Mouse (Mus musculus) heart, postnatal 0 days (tissue): ENCODE data around the gene Vgll2.

Experiments used
- CTCF ChIP-seq: IDR thresholded peaks from 2 replicates; pipeline ENCODE4 v1.5.1; 2016; ENCODE audit warnings: antibody characterized with exemption, control low read depth, low read depth
- EP300 ChIP-seq: IDR thresholded peaks from 2 replicates; pipeline ENCODE4 v1.6.1; 2016; ENCODE audit warnings: antibody characterized with exemption, low read depth

DNA sequence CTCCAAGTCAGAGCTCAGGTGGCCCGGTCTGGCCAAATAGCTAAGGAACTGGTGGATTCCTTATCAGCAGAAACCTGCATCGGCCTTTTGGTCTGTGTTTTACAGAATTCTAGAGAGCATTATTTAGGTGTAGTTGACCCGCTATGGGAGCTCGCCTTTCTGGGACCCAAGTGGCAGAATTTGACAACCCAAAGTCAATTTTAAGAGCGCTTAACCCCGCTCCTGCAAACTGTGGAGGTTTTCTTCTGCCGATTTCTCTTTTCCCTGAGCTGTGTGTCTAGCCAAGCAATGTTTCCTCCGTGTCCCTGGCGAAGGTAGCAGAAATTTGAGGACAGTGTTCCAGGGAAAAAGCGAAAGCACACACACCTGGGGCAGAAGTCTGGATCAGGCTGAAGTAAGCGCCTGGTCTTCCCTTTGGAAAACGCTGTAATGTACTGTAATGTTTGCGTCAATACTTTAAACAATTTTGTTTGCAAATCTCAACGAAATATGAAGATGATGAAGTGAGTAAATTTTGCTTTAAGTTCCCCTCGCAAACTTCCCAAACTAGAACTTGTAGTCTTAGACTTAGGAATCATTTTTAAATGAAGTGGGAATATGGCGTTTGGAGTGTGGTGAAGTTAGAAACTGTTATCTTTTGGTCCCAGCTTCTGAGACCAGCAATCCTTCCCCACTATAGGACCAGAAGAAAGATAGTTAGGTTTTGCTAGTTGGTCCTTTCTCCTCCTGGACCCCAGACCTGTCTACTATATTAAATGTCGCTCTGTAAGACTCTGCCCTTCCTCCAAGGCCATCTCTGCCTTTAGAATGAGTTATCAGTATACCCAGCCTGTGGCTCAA, 1.1 kb downstream of the Vgll2 start:
- TF ChIP-seq CTCF, result no peak
- no peak for TF ChIP-seq EP300
